Mouse (Mus musculus): ENCODE results near the gene Fcgbp. TPM values are rescaled to one million over a fixed set of nuclear protein-coding genes. Genes with fewer than 3 reads are reported as not detected.
"Not testable (repeated sequence)": the region's sequence is repeated elsewhere in the genome, so short reads cannot be mapped to it uniquely, and the experiment has no call there.

Gene Fcgbp
- polyA plus RNA-seq, 1 experiment, result not detected

- Histone ChIP-seq H3K4me2 (ENCODE audit: low read depth) (no peak overlapping the region), H3K27me3 (ENCODE audit: control insufficient read depth, insufficient read depth, insufficient read length) (peaks cover 28% of the 10 kb centered on the region), H3K79me2 (ENCODE audit: control insufficient read depth, insufficient read depth) (no peaks in the 10 kb centered on the region), H3ac (ENCODE audit: control insufficient read depth, insufficient read length) (no peak overlapping the region), H3K36me3 (ENCODE audit: control insufficient read depth, insufficient read depth) (no peaks in the 10 kb centered on the region), H3K4me3 (no peak overlapping the region)
- TF ChIP-seq MYOD1 (IDR thresholded peaks at IDR 0.05; ENCODE audit: control insufficient read depth in 1 of 3, insufficient read length in 2 of 3, low read depth in 2 of 3), result no peak
- TF ChIP-seq POLR2AphosphoS2 (IDR thresholded peaks at IDR 0.05; ENCODE audit: insufficient read length, low read depth), result no peak
- no peak for TF ChIP-seq TCF12 (IDR thresholded peaks at IDR 0.05; ENCODE audit: insufficient read depth, poor library complexity, severe bottlenecking)
- TF ChIP-seq POLR2A (IDR thresholded peaks at IDR 0.05; ENCODE audit: insufficient read length, low read depth), result no peak
- no peak for TF ChIP-seq E2F4 (IDR thresholded peaks at IDR 0.05; ENCODE audit: insufficient read depth)
- no peak for TF ChIP-seq TCF3 (IDR thresholded peaks at IDR 0.05; ENCODE audit: insufficient read length, low read depth)
- no peak for TF ChIP-seq MYOG (IDR thresholded peaks at IDR 0.05; ENCODE audit: control insufficient read depth in 1 of 3, insufficient read depth in 1 of 3, insufficient read length in 2 of 3, low read depth in 2 of 3)
- no peak for TF ChIP-seq CEBPB (IDR thresholded peaks at IDR 0.05; ENCODE audit: insufficient read depth, poor library complexity, severe bottlenecking)
- TF ChIP-seq MAX (IDR thresholded peaks at IDR 0.05; ENCODE audit: low read depth), result no peak
- no peak for TF ChIP-seq REST (IDR thresholded peaks at IDR 0.05; ENCODE audit: insufficient read depth, insufficient read length)
- TF ChIP-seq USF1 (IDR thresholded peaks at IDR 0.05; ENCODE audit: low read depth), result no peak
- no peak for TF ChIP-seq SRF (IDR thresholded peaks at IDR 0.05; ENCODE audit: control insufficient read depth, insufficient read length, low read depth)
Measured at GRCm38 (mm10) chr7:28148263-28148662, 77.2 kb downstream of the Fcgbp start.

- Histone ChIP-seq H3K79me2 (ENCODE audit: control insufficient read depth, insufficient read depth) (no peaks in the 10 kb centered on the region), H3K4me3 (no peak overlapping the region), H3K27me3 (ENCODE audit: control insufficient read depth, insufficient read depth, insufficient read length) (peaks cover 19% of the 10 kb centered on the region), H3K4me2 (ENCODE audit: low read depth) (no peak overlapping the region), H3K36me3 (ENCODE audit: control insufficient read depth, insufficient read depth) (no peaks in the 10 kb centered on the region), H3ac (ENCODE audit: control insufficient read depth, insufficient read length) (no peak overlapping the region)
- TF ChIP-seq POLR2A (IDR thresholded peaks at IDR 0.05; ENCODE audit: insufficient read length, low read depth), result no peak
- TF ChIP-seq POLR2AphosphoS2 (IDR thresholded peaks at IDR 0.05; ENCODE audit: insufficient read length, low read depth), result no peak
- no peak for TF ChIP-seq TCF3 (IDR thresholded peaks at IDR 0.05; ENCODE audit: insufficient read length, low read depth)
- no peak for TF ChIP-seq E2F4 (IDR thresholded peaks at IDR 0.05; ENCODE audit: insufficient read depth)
- no peak for TF ChIP-seq REST (IDR thresholded peaks at IDR 0.05; ENCODE audit: insufficient read depth, insufficient read length)
- TF ChIP-seq MYOG (IDR thresholded peaks at IDR 0.05; ENCODE audit: control insufficient read depth in 1 of 3, insufficient read depth in 1 of 3, insufficient read length in 2 of 3, low read depth in 2 of 3), result no peak
- no peak for TF ChIP-seq TCF12 (IDR thresholded peaks at IDR 0.05; ENCODE audit: insufficient read depth, poor library complexity, severe bottlenecking)
- TF ChIP-seq CEBPB (IDR thresholded peaks at IDR 0.05; ENCODE audit: insufficient read depth, poor library complexity, severe bottlenecking), result no peak
- TF ChIP-seq USF1 (IDR thresholded peaks at IDR 0.05; ENCODE audit: low read depth), result no peak
- no peak for TF ChIP-seq MYOD1 (IDR thresholded peaks at IDR 0.05; ENCODE audit: control insufficient read depth in 1 of 3, insufficient read length in 2 of 3, low read depth in 2 of 3)
- no peak for TF ChIP-seq SRF (IDR thresholded peaks at IDR 0.05; ENCODE audit: control insufficient read depth, insufficient read length, low read depth)
- no peak for TF ChIP-seq MAX (IDR thresholded peaks at IDR 0.05; ENCODE audit: low read depth)
Measured at GRCm38 (mm10) chr7:28149841-28150240, 78.8 kb downstream of the Fcgbp start.

GRCm38 (mm10) chr7:28151584-28152221 is 80.7 kb downstream of the Fcgbp start:
- H3K27me3 ChIP-seq (ENCODE audit: control insufficient read depth, insufficient read depth, insufficient read length), result peaks cover 8% of the 10 kb centered on the region
- TF ChIP-seq TCF3 (IDR thresholded peaks at IDR 0.05; ENCODE audit: insufficient read length, low read depth) (no peak), POLR2A (IDR thresholded peaks at IDR 0.05; ENCODE audit: insufficient read length, low read depth) (no peak), MYOG (IDR thresholded peaks at IDR 0.05; ENCODE audit: control insufficient read depth in 1 of 3, insufficient read depth in 1 of 3, insufficient read length in 2 of 3, low read depth in 2 of 3) (no peak), USF1 (IDR thresholded peaks at IDR 0.05; ENCODE audit: low read depth) (no peak), MYOD1 (IDR thresholded peaks at IDR 0.05; ENCODE audit: control insufficient read depth in 1 of 3, insufficient read length in 2 of 3, low read depth in 2 of 3) (no peak), E2F4 (IDR thresholded peaks at IDR 0.05; ENCODE audit: insufficient read depth) (no peak), TCF12 (IDR thresholded peaks at IDR 0.05; ENCODE audit: insufficient read depth, poor library complexity, severe bottlenecking) (no peak), REST (IDR thresholded peaks at IDR 0.05; ENCODE audit: insufficient read depth, insufficient read length) (no peak), MAX (IDR thresholded peaks at IDR 0.05; ENCODE audit: low read depth) (no peak), SRF (IDR thresholded peaks at IDR 0.05; ENCODE audit: control insufficient read depth, insufficient read length, low read depth) (no peak), POLR2AphosphoS2 (IDR thresholded peaks at IDR 0.05; ENCODE audit: insufficient read length, low read depth) (no peak), CEBPB (IDR thresholded peaks at IDR 0.05; ENCODE audit: insufficient read depth, poor library complexity, severe bottlenecking) (no peak)
- no peak overlapping the region for H3ac ChIP-seq (ENCODE audit: control insufficient read depth, insufficient read length)

GRCm38 (mm10) chr7:28153595-28153994 is 82.6 kb downstream of the Fcgbp start:
- H3K36me3 ChIP-seq (ENCODE audit: control insufficient read depth, insufficient read depth); H3K4me2 ChIP-seq (ENCODE audit: low read depth); H3ac ChIP-seq (ENCODE audit: control insufficient read depth, insufficient read length); H3K79me2 ChIP-seq (ENCODE audit: control insufficient read depth, insufficient read depth); H3K4me3 ChIP-seq; H3K27me3 ChIP-seq (ENCODE audit: control insufficient read depth, insufficient read depth, insufficient read length): not testable (repeated sequence)

More at GRCm38 (mm10) chr7:28151584-28152221, 80.7 kb downstream of the Fcgbp start:
- Histone ChIP-seq H3K79me2 (ENCODE audit: control insufficient read depth, insufficient read depth) (no peaks in the 10 kb centered on the region), H3K36me3 (ENCODE audit: control insufficient read depth, insufficient read depth) (no peaks in the 10 kb centered on the region), H3K4me3 (no peak overlapping the region), H3K4me2 (ENCODE audit: low read depth) (no peak overlapping the region)

GRCm38 (mm10) chr7:28159292-28159691 is 88.3 kb downstream of the Fcgbp start:
- TF ChIP-seq SRF (IDR thresholded peaks at IDR 0.05; ENCODE audit: control insufficient read depth, insufficient read length, low read depth) (no peak), POLR2AphosphoS2 (IDR thresholded peaks at IDR 0.05; ENCODE audit: insufficient read length, low read depth) (no peak), TCF3 (IDR thresholded peaks at IDR 0.05; ENCODE audit: insufficient read length, low read depth) (no peak), POLR2A (IDR thresholded peaks at IDR 0.05; ENCODE audit: insufficient read length, low read depth) (no peak), REST (IDR thresholded peaks at IDR 0.05; ENCODE audit: insufficient read depth, insufficient read length) (no peak), MYOD1 (IDR thresholded peaks at IDR 0.05; ENCODE audit: control insufficient read depth in 1 of 3, insufficient read length in 2 of 3, low read depth in 2 of 3) (no peak), USF1 (IDR thresholded peaks at IDR 0.05; ENCODE audit: low read depth) (no peak), TCF12 (IDR thresholded peaks at IDR 0.05; ENCODE audit: insufficient read depth, poor library complexity, severe bottlenecking) (no peak), MYOG (IDR thresholded peaks at IDR 0.05; ENCODE audit: control insufficient read depth in 1 of 3, insufficient read depth in 1 of 3, insufficient read length in 2 of 3, low read depth in 2 of 3) (no peak), E2F4 (IDR thresholded peaks at IDR 0.05; ENCODE audit: insufficient read depth) (no peak)
- H3K27me3 ChIP-seq (ENCODE audit: control insufficient read depth, insufficient read depth, insufficient read length), result no peaks in the 10 kb centered on the region
- H3K4me3 ChIP-seq, result no peak overlapping the region
- no peak overlapping the region for H3ac ChIP-seq (ENCODE audit: control insufficient read depth, insufficient read length)
- no peaks in the 10 kb centered on the region for H3K79me2 ChIP-seq (ENCODE audit: control insufficient read depth, insufficient read depth)
- no peaks in the 10 kb centered on the region for H3K36me3 ChIP-seq (ENCODE audit: control insufficient read depth, insufficient read depth)
- H3K4me2 ChIP-seq (ENCODE audit: low read depth), result no peak overlapping the region
